Mouse (Mus musculus) embryonic facial prominence, embryonic 15.5 days (tissue): ENCODE results near the gene Klf1. TPM values are rescaled to one million over a fixed set of nuclear protein-coding genes. Genes with fewer than 3 reads are reported as not detected.
A peak's percentile ranks its signal among the peaks of the same experiment; 100 is the strongest.

Source experiments
- ATAC-seq: fragments of 200-750 bp; cut with Nextera tagmentation; 2 replicates; pipeline ENCODE4 v1.8.0; 2017; ENCODE audit warnings: low read depth, moderate TSS enrichment; ENCODE audit not compliant: insufficient number of reproducible peaks, low FRiP score, low TSS enrichment
- H3K27ac ChIP-seq: fragments of 300-500 bp; sonication (generic); replicated peaks from 2 replicates; pipeline ENCODE4 v1.5.1; 2015; ENCODE audit warnings: mild to moderate bottlenecking, inconsistent platforms
- H3K27me3 ChIP-seq: fragments of 300-500 bp; sonication (generic); 2 replicates; pipeline ENCODE4 v1.6.1; 2015; ENCODE audit warnings: inconsistent platforms
- H3K36me3 ChIP-seq: fragments of 300-500 bp; sonication (generic); 2 replicates; pipeline ENCODE4 v1.6.1; 2015; ENCODE audit warnings: mild to moderate bottlenecking, inconsistent platforms
- H3K4me1 ChIP-seq: fragments of 300-500 bp; sonication (generic); 2 replicates; pipeline ENCODE4 v1.6.1; 2015; ENCODE audit warnings: inconsistent platforms
- H3K4me2 ChIP-seq: fragments of 300-500 bp; sonication (generic); replicated peaks from 2 replicates; pipeline ENCODE4 v1.6.1; 2015; ENCODE audit warnings: mild to moderate bottlenecking, inconsistent platforms
- H3K4me3 ChIP-seq: fragments of 300-500 bp; sonication (generic); replicated peaks from 2 replicates; pipeline ENCODE4 v1.5.1; 2015; ENCODE audit warnings: mild to moderate bottlenecking, inconsistent platforms
- H3K9ac ChIP-seq: fragments of 300-500 bp; sonication (generic); 2 replicates; pipeline ENCODE4 v1.6.1; 2015; ENCODE audit warnings: inconsistent platforms
- H3K9me3 ChIP-seq: fragments of 300-500 bp; sonication (generic); replicated peaks from 2 replicates; pipeline ENCODE4 v1.6.1; 2016; ENCODE audit warnings: inconsistent platforms
- WGBS: fragments of 180-500 bp; shearing (Covaris S2); methylation state at CpG from one replicate; pipeline ENCODE4 v1.1.7; 2015; 5-methylcytosine and 5-hydroxymethylcytosine counted together
- polyA plus RNA-seq: library from polyadenylated mRNA; unstranded; fragments of >200 nt; fragmentation: Nextera tagmentation; extraction: Ambion mirVana; gene quantifications from 2 replicates; pipeline ENCODE4 v1.2.1, GENCODE M21; 2015

Klf1 gene
- polyA plus RNA-seq, 1 experiment from 2014 or later, result 1.6 TPM

DNA sequence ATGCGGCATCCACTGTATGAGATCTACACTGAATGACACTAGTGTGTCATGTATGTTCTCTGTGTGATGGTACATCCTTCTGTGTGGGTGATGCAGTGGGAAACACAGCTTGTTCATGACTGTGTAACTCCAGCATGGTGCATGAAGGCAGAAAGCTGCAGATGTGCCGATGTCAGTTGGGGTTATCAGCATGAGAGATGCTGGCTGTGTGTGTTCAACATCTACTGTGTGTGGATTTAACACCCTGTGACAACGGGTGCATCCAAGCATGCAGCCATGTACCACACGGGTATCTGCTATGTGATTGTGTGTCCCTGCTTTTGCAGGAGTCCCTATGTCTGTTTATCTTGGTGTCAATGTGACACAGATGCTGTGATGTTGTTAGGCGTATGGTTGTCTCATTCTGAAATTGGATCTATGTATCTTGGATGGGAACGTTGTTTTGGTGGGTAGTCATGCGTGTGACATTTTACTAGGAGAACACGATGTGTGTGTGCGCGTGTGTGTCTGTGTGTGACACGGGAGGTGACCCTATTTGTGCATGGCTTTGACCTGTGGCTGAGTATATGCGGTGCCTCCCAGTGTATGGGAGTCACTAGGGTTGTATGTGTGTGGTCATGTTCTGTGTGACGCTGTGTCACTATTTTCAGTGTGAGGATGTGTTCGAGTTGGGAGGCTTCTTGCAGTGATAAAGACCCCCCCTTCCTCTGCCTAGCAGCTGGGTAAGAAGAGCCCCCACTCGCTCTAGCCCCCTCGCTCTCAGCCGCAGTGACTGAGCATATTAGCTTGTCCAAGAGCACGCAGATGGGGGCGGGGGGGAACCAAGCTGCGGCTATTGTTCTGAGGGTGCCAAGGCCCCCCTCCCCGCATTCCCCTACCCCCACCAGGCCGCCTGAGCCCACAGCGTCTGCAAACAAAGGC lies 34.6 kb downstream of the Klf1 start:
- Histone ChIP-seq H3K4me1 (peaks cover 14% of the 10 kb centered on the region), H3K9me3 (no peaks in the 10 kb centered on the region), H3K27me3 (peaks cover 70% of the 10 kb centered on the region), H3K27ac (no peak overlapping the region), H3K4me2 (peak overlapping the region; percentile 66), H3K9ac (no peak overlapping the region), H3K4me3 (peak overlapping the region; percentile 38), H3K36me3 (no peaks in the 10 kb centered on the region)
- ATAC-seq, result no peak
- 21% methylated on average over 23 of the region's 23 CpGs for WGBS

DNA sequence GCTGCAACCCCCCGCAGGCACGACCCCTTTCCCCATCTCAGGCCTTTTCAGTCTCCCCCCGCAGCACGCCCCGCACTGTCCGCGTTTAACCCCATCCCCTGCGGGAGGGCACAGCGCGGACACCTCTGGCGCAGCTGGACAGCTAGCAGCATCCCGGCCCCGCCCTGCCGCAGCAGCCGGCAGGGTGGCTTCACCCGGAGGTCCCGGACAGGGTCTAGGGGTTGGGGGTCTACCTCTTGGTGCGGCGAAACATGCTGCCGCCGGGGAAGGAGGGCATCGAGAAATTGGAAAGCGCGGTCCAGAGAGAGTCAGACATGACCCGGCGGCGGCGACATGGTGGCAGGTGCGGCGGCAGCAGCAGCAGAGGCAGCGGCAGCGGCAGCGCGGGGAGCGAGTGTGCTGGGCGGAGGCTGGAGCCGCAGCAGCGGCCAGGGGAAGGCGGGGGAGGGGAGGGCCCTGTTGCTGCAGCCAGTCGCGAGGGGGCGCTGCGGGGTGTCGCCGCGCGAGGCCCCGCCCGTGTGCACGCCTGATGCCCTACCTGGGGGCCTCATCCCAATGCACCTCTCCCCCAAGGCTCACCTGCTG lies 35.3 kb downstream of the Klf1 start, which contains the start of gene Mast1:
Gene Mast1, minus strand, starts transcription at position 398 of the 585 bp plus-strand sequence.
- H3K9me3 ChIP-seq, result no peaks in the 10 kb centered on the region
- peak within 1 kb of the TSS; percentile 38 for H3K4me3 ChIP-seq
- H3K9ac ChIP-seq, result no peak within 1 kb of the TSS
- ATAC-seq, result no peak; the same call in 1 of the 2 replicates
- peaks cover 64% of the 10 kb centered on the region for H3K27me3 ChIP-seq
- under 1% methylated on average over 50 of the region's 50 CpGs for WGBS
- no peak within 1 kb of the TSS for H3K27ac ChIP-seq
- H3K4me2 ChIP-seq, result peak within 1 kb of the TSS; percentile 66
- peaks cover 14% of the 10 kb centered on the region for H3K4me1 ChIP-seq
- no peaks in the 10 kb centered on the region for H3K36me3 ChIP-seq

DNA sequence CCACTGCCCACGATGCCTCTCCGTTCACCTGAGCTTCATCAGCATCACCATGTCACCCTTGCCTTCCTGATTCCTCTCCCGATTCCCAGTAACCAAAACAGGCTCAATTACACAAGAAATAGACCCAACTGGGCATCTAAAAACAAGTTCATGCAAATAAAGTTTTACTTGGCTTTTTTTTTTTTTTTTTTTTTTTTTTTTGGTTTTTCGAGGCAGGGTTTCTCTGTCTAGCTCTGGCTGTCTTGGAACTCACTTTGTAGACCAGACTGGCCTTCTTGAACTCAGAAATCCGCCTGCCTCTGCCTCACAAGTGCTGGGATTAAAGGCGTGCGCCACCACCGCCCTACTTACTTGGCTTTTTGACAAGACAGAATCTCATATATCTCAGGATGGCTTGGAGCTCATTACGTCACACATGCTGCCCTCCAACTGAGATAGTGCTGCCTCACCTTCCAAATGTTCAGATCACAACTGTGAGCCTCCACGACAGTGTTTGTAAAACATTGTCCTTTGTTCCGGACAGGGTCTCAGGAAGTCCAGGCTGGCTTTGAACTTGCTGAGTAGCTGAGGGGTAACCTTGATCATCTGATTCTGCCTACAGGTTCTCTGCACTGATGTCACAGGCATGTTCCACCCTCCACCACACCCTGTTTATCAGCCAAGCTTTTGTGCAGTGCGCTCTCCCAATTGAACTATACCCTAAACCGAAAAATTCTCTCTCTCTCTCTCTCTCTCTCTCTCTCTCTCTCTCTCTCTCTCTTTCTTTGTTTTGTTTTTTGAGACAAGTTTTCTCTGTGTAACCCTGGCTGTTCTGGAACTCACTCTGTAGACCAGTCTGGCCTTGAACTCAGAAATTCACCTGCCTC lies 36.1 kb downstream of the Klf1 start:
- Histone ChIP-seq H3K36me3 (no peaks in the 10 kb centered on the region), H3K9ac (no peak overlapping the region), H3K27me3 (peaks cover 64% of the 10 kb centered on the region), H3K9me3 (no peaks in the 10 kb centered on the region), H3K4me1 (peaks cover 14% of the 10 kb centered on the region), H3K4me3 (peak overlapping the region; percentile 38; the same call in 1 of the 2 replicates), H3K4me2 (peak overlapping the region; percentile 66; the same call in 1 of the 2 replicates), H3K27ac (no peak overlapping the region)
- ATAC-seq, result no peak
- 58% methylated on average over 13 of the region's 13 CpGs for WGBS

DNA sequence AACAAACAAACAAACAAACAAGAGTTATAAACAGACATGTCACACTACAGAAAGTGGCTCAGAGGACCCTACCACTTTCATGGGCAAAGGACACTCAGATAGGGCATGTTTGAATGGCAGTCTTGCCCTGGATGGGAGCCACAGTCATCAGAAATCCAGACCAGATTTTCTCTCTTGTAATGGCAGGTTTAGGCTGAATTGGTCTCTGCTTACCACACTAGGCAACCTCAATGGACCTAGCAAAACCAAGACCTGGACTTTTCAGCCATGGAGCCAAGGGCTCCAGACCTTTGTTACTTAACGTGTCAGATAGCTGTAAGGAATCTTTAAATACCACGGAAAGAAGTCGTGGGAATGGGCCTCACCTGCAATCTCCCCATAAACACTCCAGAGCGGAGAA lies 42.0 kb downstream of the Klf1 start:
- ATAC-seq, result no peak
- Histone ChIP-seq H3K9ac (no peak overlapping the region), H3K4me1 (peaks cover 21% of the 10 kb centered on the region), H3K4me3 (no peak overlapping the region), H3K27ac (no peak overlapping the region), H3K27me3 (peaks cover 65% of the 10 kb centered on the region), H3K4me2 (no peak overlapping the region), H3K9me3 (no peaks in the 10 kb centered on the region), H3K36me3 (no peaks in the 10 kb centered on the region)
- 17% methylated on average over 4 of the region's 4 CpGs for WGBS

DNA sequence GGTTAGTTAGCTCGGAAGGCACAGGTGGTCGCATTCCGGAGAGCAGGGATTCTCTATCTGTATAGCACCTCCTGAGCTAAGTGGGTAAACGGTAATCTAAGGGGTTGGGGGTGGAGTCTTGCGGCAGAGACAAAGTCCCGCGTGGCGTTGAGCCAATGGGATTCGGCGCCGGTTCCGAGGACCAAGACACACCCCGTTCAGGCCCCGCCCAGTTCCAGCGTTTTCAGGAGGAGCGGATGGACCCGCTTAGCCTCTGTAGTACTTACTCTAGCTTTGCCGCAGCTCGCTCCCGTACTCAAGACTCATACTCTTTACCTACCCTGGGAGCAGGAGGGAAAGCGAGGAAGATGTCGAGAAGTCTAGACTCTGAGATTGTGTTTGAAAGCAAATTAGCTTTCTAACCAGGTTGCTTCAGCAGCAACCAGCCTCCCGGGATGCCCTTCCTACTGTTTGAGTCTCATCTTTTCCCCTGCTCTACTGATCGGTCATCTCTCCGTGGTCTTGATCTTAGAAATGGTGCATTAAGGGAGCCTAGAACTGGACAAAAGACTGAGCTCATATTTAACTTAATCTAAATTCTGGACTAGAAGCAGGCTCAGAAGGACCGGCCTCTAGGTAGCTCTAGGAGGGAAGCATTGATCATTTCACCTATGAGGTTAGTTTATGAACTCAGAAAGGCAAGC lies 42.9 kb downstream of the Klf1 start:
- H3K27me3 ChIP-seq, result peaks cover 62% of the 10 kb centered on the region
- no peaks in the 10 kb centered on the region for H3K9me3 ChIP-seq
- no peak overlapping the region for H3K9ac ChIP-seq
- H3K27ac ChIP-seq, result no peak overlapping the region
- H3K4me1 ChIP-seq, result peaks cover 21% of the 10 kb centered on the region
- H3K4me2 ChIP-seq, result peak overlapping the region; percentile 35
- H3K4me3 ChIP-seq, result peak overlapping the region; percentile 4; the same call in 1 of the 2 replicates
- ATAC-seq, result peak; percentile 64; the same call in 1 of the 2 replicates
- WGBS, result 3% methylated on average over 26 of the region's 26 CpGs
- H3K36me3 ChIP-seq, result no peaks in the 10 kb centered on the region

DNA sequence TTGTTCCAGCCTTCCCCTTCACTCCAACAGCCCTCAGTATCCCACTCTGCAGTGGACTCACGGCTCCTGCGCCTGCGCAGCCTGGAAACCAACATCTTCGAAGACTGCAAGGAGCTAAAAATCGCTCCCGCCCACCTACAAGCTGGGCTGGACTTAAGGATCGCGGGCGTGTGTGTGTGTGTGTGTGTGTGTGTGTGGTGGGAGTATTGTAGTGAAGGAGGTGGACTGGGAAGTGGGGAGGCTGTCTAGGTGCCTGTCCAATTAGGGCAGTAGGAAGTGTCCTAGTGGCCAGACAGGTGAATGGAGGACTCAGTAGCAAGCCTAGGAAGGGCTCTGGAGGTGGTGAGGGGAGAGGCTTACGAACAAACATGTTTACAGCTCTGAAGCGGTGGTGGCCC lies 43.5 kb downstream of the Klf1 start:
- Histone ChIP-seq H3K9me3 (no peaks in the 10 kb centered on the region), H3K27ac (no peak overlapping the region), H3K9ac (no peak overlapping the region), H3K27me3 (peaks cover 64% of the 10 kb centered on the region), H3K4me3 (peak overlapping the region; percentile 40), H3K4me1 (peaks cover 21% of the 10 kb centered on the region), H3K36me3 (no peaks in the 10 kb centered on the region), H3K4me2 (peak overlapping the region; percentile 75)
- WGBS, result 5% methylated on average over 11 of the region's 11 CpGs
- no peak; the same call in 1 of the 2 replicates for ATAC-seq

DNA sequence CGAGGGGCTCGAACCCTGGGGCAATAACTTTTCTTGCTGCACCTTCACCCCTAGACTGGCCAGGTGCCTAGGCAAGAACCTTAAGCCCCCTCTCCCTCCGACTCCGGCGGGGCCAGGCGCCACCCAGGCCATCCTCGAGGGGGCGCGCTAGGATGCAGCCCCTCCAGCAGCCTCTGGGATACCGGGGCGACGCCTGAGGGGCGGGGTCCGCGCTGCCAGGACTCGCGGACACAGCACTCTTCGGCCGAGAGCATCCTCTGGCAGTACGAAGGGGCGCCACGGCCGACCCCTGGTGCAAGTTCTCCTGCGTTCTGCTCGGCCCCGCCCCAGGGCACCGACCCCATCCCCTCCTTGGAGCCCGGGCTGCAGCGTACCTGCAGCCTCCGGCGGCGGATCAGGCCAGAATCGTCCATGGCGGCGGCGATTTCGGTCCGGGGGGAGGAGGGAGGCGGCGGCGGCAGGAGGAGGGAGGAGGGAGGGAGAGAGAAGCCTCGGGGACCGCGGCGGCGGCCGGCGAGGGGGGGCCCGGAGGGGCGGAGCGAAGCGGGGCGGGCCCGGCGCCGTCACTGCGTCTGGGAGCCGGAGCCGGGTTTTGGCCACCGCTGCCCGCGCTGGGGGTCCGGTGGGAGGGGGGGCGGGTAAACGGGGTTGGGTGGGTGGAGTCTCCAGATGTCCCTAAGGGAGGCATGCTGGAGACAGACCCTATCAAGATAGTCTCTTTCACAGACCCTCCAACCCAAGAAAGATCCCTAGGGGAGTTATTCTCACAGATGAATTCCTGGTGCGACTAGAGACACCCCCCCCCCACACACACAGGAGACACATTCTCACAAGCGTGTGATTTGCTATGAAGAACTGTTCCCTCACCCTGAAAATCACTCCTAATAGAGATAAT lies 44.2 kb downstream of the Klf1 start:
- ATAC-seq, result 0 out of 2 replicates have a peak, but pooled peaks have one; percentile 7
- Histone ChIP-seq H3K4me2 (peak overlapping the region; percentile 75), H3K4me1 (peaks cover 21% of the 10 kb centered on the region), H3K9ac (no peak overlapping the region), H3K27ac (no peak overlapping the region), H3K4me3 (peak overlapping the region; percentile 40), H3K36me3 (no peaks in the 10 kb centered on the region), H3K9me3 (no peaks in the 10 kb centered on the region), H3K27me3 (peaks cover 70% of the 10 kb centered on the region)
- under 1% methylated on average over 45 of the region's 67 CpGs for WGBS

DNA sequence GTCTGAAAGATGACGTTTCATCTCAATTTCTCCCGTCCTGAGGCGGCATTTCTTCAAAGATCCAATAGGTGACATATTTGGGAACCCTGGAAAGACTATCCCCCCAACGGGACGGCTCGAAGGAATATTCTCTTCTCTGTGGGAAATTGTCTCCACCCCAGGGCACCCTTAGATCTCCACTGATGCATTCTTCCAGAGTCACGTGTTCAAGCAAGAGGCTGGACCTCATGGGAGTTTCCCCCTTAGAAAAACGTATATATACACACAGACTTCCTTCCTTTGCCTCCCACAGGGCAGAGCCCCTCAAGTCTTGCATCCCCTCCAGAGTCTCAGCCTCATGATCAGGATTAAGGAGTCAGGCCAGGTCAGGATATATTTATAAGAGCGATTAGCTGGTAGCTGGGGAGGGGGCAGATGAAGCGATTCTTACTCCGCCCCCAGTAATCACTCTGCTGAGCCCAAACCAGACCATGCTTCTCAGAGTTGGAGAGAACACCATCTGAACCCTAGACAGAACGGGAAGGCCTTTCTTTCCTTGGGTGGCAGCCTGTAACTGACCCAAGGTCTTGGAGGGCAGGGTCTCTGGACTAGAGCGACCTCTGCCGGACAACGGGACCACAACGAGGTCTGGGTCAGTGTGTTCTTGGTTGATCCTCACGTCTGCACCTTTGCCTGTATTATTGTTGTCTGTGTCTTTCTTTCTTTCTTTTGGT lies 45.0 kb downstream of the Klf1 start, which contains the start of gene Rtbdn:
Gene Rtbdn, plus strand, starts transcription at position 464 of the 713 bp plus-strand sequence.
- Histone ChIP-seq H3K27me3 (peaks cover 70% of the 10 kb centered on the region), H3K9ac (no peak within 1 kb of the TSS), H3K4me3 (peak within 1 kb of the TSS; percentile 40), H3K4me1 (peaks cover 21% of the 10 kb centered on the region), H3K27ac (no peak within 1 kb of the TSS), H3K9me3 (no peaks in the 10 kb centered on the region), H3K36me3 (no peaks in the 10 kb centered on the region), H3K4me2 (peak within 1 kb of the TSS; percentile 75)
- ATAC-seq, result no peak
- 8% methylated on average over 17 of the region's 17 CpGs for WGBS

DNA sequence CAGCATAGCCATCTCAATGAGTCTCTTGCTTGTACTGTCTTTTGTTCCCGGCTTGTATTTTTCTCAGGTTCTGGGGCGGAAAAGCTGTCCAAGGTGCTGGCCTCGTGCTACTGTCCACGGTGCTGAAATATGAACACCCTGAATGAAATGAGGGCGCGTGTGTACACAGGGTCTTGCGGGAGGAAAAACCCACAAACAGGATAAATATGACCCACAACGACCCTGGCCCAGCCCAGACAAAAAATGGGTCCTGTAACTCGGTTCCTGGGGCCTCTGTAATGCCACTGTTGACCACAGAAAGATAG lies 45.5 kb downstream of the Klf1 start:
- H3K4me1 ChIP-seq, result peaks cover 21% of the 10 kb centered on the region
- H3K4me3 ChIP-seq, result no peak overlapping the region
- no peaks in the 10 kb centered on the region for H3K36me3 ChIP-seq
- H3K27me3 ChIP-seq, result peaks cover 71% of the 10 kb centered on the region
- no peak overlapping the region for H3K9ac ChIP-seq
- WGBS, result 13% methylated on average over 9 of the region's 9 CpGs
- ATAC-seq, result no peak
- H3K9me3 ChIP-seq, result no peaks in the 10 kb centered on the region
- no peak overlapping the region for H3K27ac ChIP-seq
- no peak overlapping the region for H3K4me2 ChIP-seq
